Mouse (Mus musculus): Measurements from ENCODE around the gene Gipr.

GRCm38 (mm10) chr7:19177216-19177615, 11.3 kb upstream of the Gipr start:
- TF ChIP-seq CTCF (IDR thresholded peaks at IDR 0.05; ENCODE audit: extremely low read depth, insufficient read depth, insufficient read length, insufficient replicate concordance) (no peak), POLR2A (IDR thresholded peaks at IDR 0.05; ENCODE audit: low read depth, low read length) (no peak)

All from spleen, adult 2 months (tissue).